ENCODE assay signal across 16 mouse cellular contexts in genomic region chr4:31560305-31560704, GRCm38 (mm10).
"Had no signal": no experiment of that assay in that cellular context is flagged by ENCODE, and none has a peak within 500 bp of the region (broad histone marks: within the 10 kb centered on the region; RNA-seq: fewer than 3 reads in every experiment).

No protein-coding gene starts in this region.

- H3K4me1 ChIP-seq: midbrain, embryonic 10.5 days; neural tube, embryonic 13.5 days; neural tube, embryonic 15.5 days; stomach, embryonic 15.5 days had no signal

- H3K9me3 ChIP-seq: midbrain, embryonic 10.5 days; midbrain, embryonic 12.5 days; neural tube, embryonic 13.5 days; neural tube, embryonic 15.5 days; stomach, embryonic 15.5 days had no signal

- ATAC-seq: midbrain, embryonic 16.5 days had no signal

- H3K4me2 ChIP-seq: lung, embryonic 14.5 days; midbrain, embryonic 12.5 days; neural tube, embryonic 13.5 days; neural tube, embryonic 15.5 days; stomach, embryonic 15.5 days had no signal

- H3K9ac ChIP-seq: lung, embryonic 14.5 days; midbrain, embryonic 12.5 days; neural tube, embryonic 13.5 days; neural tube, embryonic 15.5 days; stomach, embryonic 15.5 days had no signal

- H3K4me3 ChIP-seq: midbrain, embryonic 10.5 days; midbrain, embryonic 12.5 days; myocyte; neural tube, embryonic 13.5 days; neural tube, embryonic 15.5 days; stomach, embryonic 15.5 days had no signal

- DNase-seq: lung, embryonic 14.5 days; lung, postnatal 10 days; lung, postnatal 4 days; midbrain, embryonic 14.5 days; right cerebral cortex, postnatal 14 days; thymus, adult 2 months; thymus, postnatal 25 days; thymus, postnatal 4 days had no signal

- H3K36me3 ChIP-seq: midbrain, embryonic 10.5 days; midbrain, embryonic 12.5 days; neural tube, embryonic 13.5 days; neural tube, embryonic 15.5 days; stomach, embryonic 15.5 days had no signal

- H3K27ac ChIP-seq: midbrain, embryonic 10.5 days; midbrain, embryonic 12.5 days; neural tube, embryonic 13.5 days; neural tube, embryonic 15.5 days; stomach, embryonic 15.5 days; stomach, postnatal 0 days had no signal

- H3K27me3 ChIP-seq: midbrain, embryonic 12.5 days; neural tube, embryonic 15.5 days; stomach, embryonic 15.5 days had no signal
